Mouse (Mus musculus): ENCODE results near the gene Bcl2l2. TPM values are rescaled to one million over a fixed set of nuclear protein-coding genes. Genes with fewer than 3 reads are reported as not detected.

The Bcl2l2 gene
- polyA plus RNA-seq, 1 experiment from 2014 or later = 3.2 TPM

- peaks cover 16% of the 10 kb centered on the region for H3K36me3 ChIP-seq (ENCODE audit: control insufficient read depth, insufficient read depth, low read length)
- H3K4me2 ChIP-seq (ENCODE audit: low read depth, low read length, severe bottlenecking) = peak within 1 kb of the TSS; percentile 96
- peaks cover 14% of the 10 kb centered on the region for H3K9me3 ChIP-seq (ENCODE audit: control insufficient read depth, low read length)
- ATAC-seq (replicated peaks; ENCODE audit: low FRiP score) (peak; percentile 53), DNase-seq (ENCODE audit: low spot score) (peak; percentile 85)
- peak within 1 kb of the TSS; percentile 98 for H3K27ac ChIP-seq (ENCODE audit: low read depth, low read length)
- no peaks in the 10 kb centered on the region for H3K27me3 ChIP-seq (ENCODE audit: control insufficient read depth, insufficient read depth, low read length)
- peak within 1 kb of the TSS; percentile 95 for H3K9ac ChIP-seq (ENCODE audit: low read length)
- peaks cover 14% of the 10 kb centered on the region; the same call in 1 of the 2 replicates for H3K4me1 ChIP-seq (replicated peaks; ENCODE audit: control insufficient read depth, insufficient read depth, low read length)
- peak within 1 kb of the TSS; percentile 52 for H3K4me3 ChIP-seq (ENCODE audit: low read depth, low read length)
- 2% methylated on average over 57 of the region's 57 CpGs for WGBS
Observed at GRCm38 (mm10) chr14:54925349-54926342, 42.5 kb downstream of the Bcl2l2 start, which contains the start of gene Efs. TSS of gene Efs (minus strand) at chr14:54926126.

- peaks cover 14% of the 10 kb centered on the region; the same call in 1 of the 2 replicates for H3K4me1 ChIP-seq (replicated peaks; ENCODE audit: control insufficient read depth, insufficient read depth, low read length)
Observed at GRCm38 (mm10) chr14:54926401-54927158, 43.4 kb downstream of the Bcl2l2 start.

DNA sequence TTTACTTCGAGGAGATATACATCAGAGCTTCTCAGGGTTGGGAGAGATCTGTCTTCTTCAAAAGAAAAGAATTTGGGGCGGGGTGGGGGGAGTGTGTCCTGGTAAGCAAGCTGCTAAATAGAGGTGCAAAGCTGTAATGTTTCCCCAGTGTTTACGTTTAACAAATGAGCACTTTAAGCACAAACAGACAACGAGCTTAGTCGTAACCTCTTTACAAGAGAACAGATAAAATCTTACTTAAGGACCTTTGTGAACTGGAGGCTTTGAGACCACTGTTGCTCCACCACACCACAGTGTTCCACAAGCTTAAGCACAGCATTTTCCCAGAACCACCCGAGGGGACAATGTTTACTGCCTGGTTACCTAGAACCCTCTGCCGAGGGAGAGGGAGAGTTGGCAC, 44.1 kb downstream of the Bcl2l2 start:
- Histone ChIP-seq H3K27me3 (ENCODE audit: control insufficient read depth, insufficient read depth, low read length) (no peaks in the 10 kb centered on the region), H3K4me1 (replicated peaks; ENCODE audit: control insufficient read depth, insufficient read depth, low read length) (peaks cover 14% of the 10 kb centered on the region; the same call in 1 of the 2 replicates), H3K4me3 (ENCODE audit: low read depth, low read length) (peak overlapping the region; percentile 52), H3K27ac (ENCODE audit: low read depth, low read length) (peak overlapping the region; percentile 98), H3K9me3 (ENCODE audit: control insufficient read depth, low read length) (no peaks in the 10 kb centered on the region), H3K9ac (ENCODE audit: low read length) (peak overlapping the region; percentile 95), H3K4me2 (ENCODE audit: low read depth, low read length, severe bottlenecking) (peak overlapping the region; percentile 96), H3K36me3 (ENCODE audit: control insufficient read depth, insufficient read depth, low read length) (peaks cover 1% of the 10 kb centered on the region)
- WGBS = 14% methylated on average over 7 of the region's 7 CpGs
- DNase-seq (ENCODE audit: low spot score) (no peak), ATAC-seq (replicated peaks; ENCODE audit: low FRiP score) (no peak)

More at GRCm38 (mm10) chr14:54926401-54927158, 43.4 kb downstream of the Bcl2l2 start:
- H3K36me3 ChIP-seq (ENCODE audit: control insufficient read depth, insufficient read depth, low read length) = peaks cover 8% of the 10 kb centered on the region
- peak overlapping the region; percentile 52 for H3K4me3 ChIP-seq (ENCODE audit: low read depth, low read length)
- H3K27me3 ChIP-seq (ENCODE audit: control insufficient read depth, insufficient read depth, low read length) = no peaks in the 10 kb centered on the region
- peak; percentile 93 for DNase-seq (ENCODE audit: low spot score)
- peak overlapping the region; percentile 95 for H3K9ac ChIP-seq (ENCODE audit: low read length)
- H3K27ac ChIP-seq (ENCODE audit: low read depth, low read length) = peak overlapping the region; percentile 98
- H3K4me2 ChIP-seq (ENCODE audit: low read depth, low read length, severe bottlenecking) = peak overlapping the region; percentile 96
- WGBS = under 1% methylated on average over 45 of the region's 58 CpGs
- peaks cover 6% of the 10 kb centered on the region for H3K9me3 ChIP-seq (ENCODE audit: control insufficient read depth, low read length)
- peak; percentile 82 for ATAC-seq (replicated peaks; ENCODE audit: low FRiP score)

DNA sequence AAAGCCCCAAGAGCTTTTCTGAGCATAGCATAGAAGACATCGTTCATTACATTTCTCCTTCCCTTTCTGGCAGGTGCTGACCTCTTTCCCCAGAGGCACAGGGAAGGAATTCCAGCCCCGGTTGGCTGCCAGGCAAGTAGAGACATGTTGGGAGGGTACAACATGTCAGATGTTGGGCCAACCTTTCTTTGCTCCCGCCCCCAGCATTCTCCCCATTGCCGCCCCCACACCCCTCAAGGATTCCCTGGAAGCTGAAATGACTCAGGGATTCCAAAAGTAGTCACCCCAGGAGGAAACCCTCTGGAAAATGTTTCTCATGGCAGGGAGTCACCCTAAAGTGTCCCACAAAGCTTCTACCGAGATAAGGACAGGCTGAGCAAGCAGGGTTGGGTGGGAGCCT, 46.6 kb downstream of the Bcl2l2 start:
- WGBS = 83% methylated on average over 5 of the region's 5 CpGs
- no peak overlapping the region for H3K27ac ChIP-seq (ENCODE audit: low read depth, low read length)
- H3K4me2 ChIP-seq (ENCODE audit: low read depth, low read length, severe bottlenecking) = no peak overlapping the region
- ATAC-seq (replicated peaks; ENCODE audit: low FRiP score) (no peak), DNase-seq (ENCODE audit: low spot score) (no peak)
- no peak overlapping the region for H3K9ac ChIP-seq (ENCODE audit: low read length)
- H3K4me3 ChIP-seq (ENCODE audit: low read depth, low read length) = no peak overlapping the region
- peaks cover 14% of the 10 kb centered on the region; the same call in 1 of the 2 replicates for H3K4me1 ChIP-seq (replicated peaks; ENCODE audit: control insufficient read depth, insufficient read depth, low read length)
- H3K36me3 ChIP-seq (ENCODE audit: control insufficient read depth, insufficient read depth, low read length) = no peaks in the 10 kb centered on the region
- H3K27me3 ChIP-seq (ENCODE audit: control insufficient read depth, insufficient read depth, low read length) = no peaks in the 10 kb centered on the region
- H3K9me3 ChIP-seq (ENCODE audit: control insufficient read depth, low read length) = no peaks in the 10 kb centered on the region

GRCm38 (mm10) chr14:54930431-54930830, 47.3 kb downstream of the Bcl2l2 start:
- Histone ChIP-seq H3K4me1 (replicated peaks; ENCODE audit: control insufficient read depth, insufficient read depth, low read length) (peaks cover 10% of the 10 kb centered on the region; the same call in 1 of the 2 replicates), H3K27ac (ENCODE audit: low read depth, low read length) (no peak overlapping the region), H3K27me3 (ENCODE audit: control insufficient read depth, insufficient read depth, low read length) (no peaks in the 10 kb centered on the region), H3K4me3 (ENCODE audit: low read depth, low read length) (no peak overlapping the region), H3K9ac (ENCODE audit: low read length) (no peak overlapping the region), H3K9me3 (ENCODE audit: control insufficient read depth, low read length) (no peaks in the 10 kb centered on the region), H3K4me2 (ENCODE audit: low read depth, low read length, severe bottlenecking) (no peak overlapping the region), H3K36me3 (ENCODE audit: control insufficient read depth, insufficient read depth, low read length) (no peaks in the 10 kb centered on the region)
- WGBS = 25% methylated on average over 2 of the region's 2 CpGs
- DNase-seq (ENCODE audit: low spot score) (no peak), ATAC-seq (replicated peaks; ENCODE audit: low FRiP score) (no peak)

- 42% methylated on average over 6 of the region's 6 CpGs for WGBS
- H3K27me3 ChIP-seq (ENCODE audit: control insufficient read depth, insufficient read depth, low read length) = no peaks in the 10 kb centered on the region
- H3K4me3 ChIP-seq (ENCODE audit: low read depth, low read length) = no peak within 1 kb of the TSS
- H3K36me3 ChIP-seq (ENCODE audit: control insufficient read depth, insufficient read depth, low read length) = no peaks in the 10 kb centered on the region
- no peaks in the 10 kb centered on the region for H3K4me1 ChIP-seq (replicated peaks; ENCODE audit: control insufficient read depth, insufficient read depth, low read length)
- no peak within 1 kb of the TSS for H3K9ac ChIP-seq (ENCODE audit: low read length)
- DNase-seq (ENCODE audit: low spot score) (no peak), ATAC-seq (replicated peaks; ENCODE audit: low FRiP score) (no peak)
- no peak within 1 kb of the TSS for H3K4me2 ChIP-seq (ENCODE audit: low read depth, low read length, severe bottlenecking)
- no peaks in the 10 kb centered on the region for H3K9me3 ChIP-seq (ENCODE audit: control insufficient read depth, low read length)
- no peak within 1 kb of the TSS for H3K27ac ChIP-seq (ENCODE audit: low read depth, low read length)
Observed at GRCm38 (mm10) chr14:54932645-54933150, 49.5 kb downstream of the Bcl2l2 start, which contains the start of gene Il25. TSS of gene Il25 (plus strand) at chr14:54932695.

DNA sequence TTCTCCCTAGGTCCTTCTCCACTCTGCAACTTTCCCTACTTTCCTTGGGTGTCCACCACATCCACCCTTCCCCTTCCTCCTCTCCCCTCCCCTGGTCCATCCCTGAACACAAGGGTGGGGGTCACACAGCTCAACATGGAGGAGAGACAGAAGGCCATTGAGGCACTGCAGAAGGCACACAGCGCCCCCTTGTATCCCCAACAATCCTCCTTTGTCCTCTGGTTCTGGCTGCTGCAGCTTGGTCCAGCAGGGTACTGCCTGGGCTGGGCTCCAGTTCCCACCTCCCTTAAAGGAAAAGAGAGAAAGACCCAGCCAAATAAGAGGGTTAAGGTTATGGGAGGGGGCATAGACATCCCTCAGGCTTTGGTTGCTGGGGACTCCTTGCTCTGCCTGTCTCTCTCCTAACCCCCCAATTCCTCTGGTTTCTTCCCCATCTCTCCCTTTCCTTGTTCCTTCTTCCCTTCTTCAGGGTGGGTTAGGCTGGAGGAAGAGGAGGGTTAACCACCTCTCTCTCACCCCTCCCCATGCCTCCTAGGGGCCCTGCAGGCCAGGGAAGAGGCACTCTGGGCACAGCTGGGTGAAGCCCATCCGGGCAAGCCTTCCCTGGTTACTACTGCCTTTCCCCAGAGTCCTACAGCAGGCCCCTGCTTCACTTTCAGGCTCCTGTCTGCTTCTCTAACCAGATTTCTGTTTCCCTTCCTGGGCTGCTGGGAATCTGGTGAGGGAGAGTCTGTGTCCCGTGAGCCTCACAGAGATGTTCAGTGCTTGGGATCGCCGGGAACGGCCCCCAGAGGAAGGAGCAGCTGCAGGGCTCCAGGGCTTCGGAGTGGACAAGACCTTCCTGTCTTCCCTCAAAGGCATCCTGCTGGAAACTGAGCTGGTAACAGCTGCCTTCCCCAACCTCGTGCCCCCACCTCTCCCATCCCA, 53.0 kb downstream of the Bcl2l2 start, which contains the start of gene Cmtm5:
Gene Cmtm5, plus strand, starts transcription at position 358 of the 927 bp plus-strand sequence.
- 49% methylated on average over 8 of the region's 8 CpGs for WGBS
- no peaks in the 10 kb centered on the region for H3K36me3 ChIP-seq (ENCODE audit: control insufficient read depth, insufficient read depth, low read length)
- no peak within 1 kb of the TSS for H3K27ac ChIP-seq (ENCODE audit: low read depth, low read length)
- H3K27me3 ChIP-seq (ENCODE audit: control insufficient read depth, insufficient read depth, low read length) = no peaks in the 10 kb centered on the region
- no peak within 1 kb of the TSS for H3K4me3 ChIP-seq (ENCODE audit: low read depth, low read length)
- H3K9me3 ChIP-seq (ENCODE audit: control insufficient read depth, low read length) = no peaks in the 10 kb centered on the region
- H3K9ac ChIP-seq (ENCODE audit: low read length) = no peak within 1 kb of the TSS; the same call in 1 of the 2 replicates
- H3K4me1 ChIP-seq (replicated peaks; ENCODE audit: control insufficient read depth, insufficient read depth, low read length) = no peaks in the 10 kb centered on the region
- DNase-seq (ENCODE audit: low spot score) (no peak), ATAC-seq (replicated peaks; ENCODE audit: low FRiP score) (no peak)
- H3K4me2 ChIP-seq (ENCODE audit: low read depth, low read length, severe bottlenecking) = no peak within 1 kb of the TSS

All from forebrain, embryonic 11.5 days (tissue).